Mouse (Mus musculus): ENCODE data around the gene Qpctl. TPM values are rescaled to one million over a fixed set of nuclear protein-coding genes. Genes with fewer than 3 reads are reported as not detected.

Gene Qpctl
- polyA plus RNA-seq, 1 experiment from 2014 or later = 9.5 TPM

GRCm38 (mm10) chr7:19129396-19129795, 19.7 kb downstream of the Qpctl start:
- no peak for DNase-seq (ENCODE audit: low spot score)
- Histone ChIP-seq H3K27ac (ENCODE audit: low read depth, low read length) (no peak overlapping the region), H3K4me3 (ENCODE audit: low read depth, low read length) (no peak overlapping the region), H3K4me1 (replicated peaks; ENCODE audit: control insufficient read depth, insufficient read depth, low read length) (peaks cover 10% of the 10 kb centered on the region; the same call in 1 of the 2 replicates), H3K9me3 (ENCODE audit: control insufficient read depth, low read length) (no peaks in the 10 kb centered on the region), H3K4me2 (no peak overlapping the region), H3K36me3 (ENCODE audit: control insufficient read depth, insufficient read depth, low read length) (0 out of 2 replicates have a peak, but pooled peaks cover 3% of the 10 kb centered on the region), H3K9ac (ENCODE audit: low read depth, low read length) (no peak overlapping the region), H3K27me3 (replicated peaks; ENCODE audit: control insufficient read depth, insufficient read depth, low read length) (no peaks in the 10 kb centered on the region)
- WGBS = 93% methylated on average over 5 of the region's 5 CpGs
- ATAC-seq (replicated peaks; ENCODE audit: low FRiP score) = no peak

- Histone ChIP-seq H3K4me3 (ENCODE audit: low read depth, low read length) (no peak overlapping the region), H3K27ac (ENCODE audit: low read depth, low read length) (no peak overlapping the region), H3K4me2 (no peak overlapping the region), H3K4me1 (replicated peaks; ENCODE audit: control insufficient read depth, insufficient read depth, low read length) (peaks cover 10% of the 10 kb centered on the region; the same call in 1 of the 2 replicates), H3K27me3 (replicated peaks; ENCODE audit: control insufficient read depth, insufficient read depth, low read length) (no peaks in the 10 kb centered on the region), H3K9ac (ENCODE audit: low read depth, low read length) (no peak overlapping the region), H3K36me3 (ENCODE audit: control insufficient read depth, insufficient read depth, low read length) (0 out of 2 replicates have a peak, but pooled peaks cover 3% of the 10 kb centered on the region), H3K9me3 (ENCODE audit: control insufficient read depth, low read length) (no peaks in the 10 kb centered on the region)
- DNase-seq (ENCODE audit: low spot score) = no peak
- 92% methylated on average over 5 of the region's 5 CpGs for WGBS
- no peak for ATAC-seq (replicated peaks; ENCODE audit: low FRiP score)
These were observed 21.3 kb downstream of the Qpctl start for GRCm38 (mm10) chr7:19127744-19128143.

- Histone ChIP-seq H3K4me1 (replicated peaks; ENCODE audit: control insufficient read depth, insufficient read depth, low read length) (no peaks in the 10 kb centered on the region), H3K4me3 (ENCODE audit: low read depth, low read length) (no peak overlapping the region), H3K9me3 (ENCODE audit: control insufficient read depth, low read length) (no peaks in the 10 kb centered on the region), H3K4me2 (no peak overlapping the region), H3K36me3 (ENCODE audit: control insufficient read depth, insufficient read depth, low read length) (0 out of 2 replicates have a peak, but pooled peaks cover 3% of the 10 kb centered on the region), H3K9ac (ENCODE audit: low read depth, low read length) (no peak overlapping the region), H3K27ac (ENCODE audit: low read depth, low read length) (no peak overlapping the region), H3K27me3 (replicated peaks; ENCODE audit: control insufficient read depth, insufficient read depth, low read length) (no peaks in the 10 kb centered on the region)
- ATAC-seq (replicated peaks; ENCODE audit: low FRiP score) (no peak), DNase-seq (ENCODE audit: low spot score) (no peak)
- 93% methylated on average over 6 of the region's 6 CpGs for WGBS
These were observed 24.4 kb downstream of the Qpctl start for GRCm38 (mm10) chr7:19124713-19125112.

GRCm38 (mm10) chr7:19121686-19122085, 27.4 kb downstream of the Qpctl start:
- 0 out of 2 replicates have a peak, but pooled peaks cover 4% of the 10 kb centered on the region for H3K4me1 ChIP-seq (replicated peaks; ENCODE audit: control insufficient read depth, insufficient read depth, low read length)
- no peak overlapping the region for H3K9ac ChIP-seq (ENCODE audit: low read depth, low read length)
- no peak overlapping the region; the same call in 1 of the 2 replicates for H3K4me2 ChIP-seq
- 0 out of 2 replicates have a peak, but pooled peaks cover 3% of the 10 kb centered on the region for H3K36me3 ChIP-seq (ENCODE audit: control insufficient read depth, insufficient read depth, low read length)
- H3K9me3 ChIP-seq (ENCODE audit: control insufficient read depth, low read length) = peaks cover 3% of the 10 kb centered on the region; the same call in 1 of the 2 replicates
- no peak overlapping the region for H3K27ac ChIP-seq (ENCODE audit: low read depth, low read length)
- 86% methylated on average over 4 of the region's 4 CpGs for WGBS
- H3K4me3 ChIP-seq (ENCODE audit: low read depth, low read length) = no peak overlapping the region
- H3K27me3 ChIP-seq (replicated peaks; ENCODE audit: control insufficient read depth, insufficient read depth, low read length) = peaks cover 4% of the 10 kb centered on the region; the same call in 1 of the 2 replicates
- ATAC-seq (replicated peaks; ENCODE audit: low FRiP score) (no peak), DNase-seq (ENCODE audit: low spot score) (no peak)

GRCm38 (mm10) chr7:19119631-19120429, 29.3 kb downstream of the Qpctl start, which contains the start of gene Fbxo46:
Fbxo46 (plus strand) TSS chr7:19119859.
- Histone ChIP-seq H3K9ac (ENCODE audit: low read depth, low read length) (peak within 1 kb of the TSS; percentile 85), H3K9me3 (ENCODE audit: control insufficient read depth, low read length) (peaks cover 3% of the 10 kb centered on the region; the same call in 1 of the 2 replicates), H3K27me3 (replicated peaks; ENCODE audit: control insufficient read depth, insufficient read depth, low read length) (peaks cover 4% of the 10 kb centered on the region; the same call in 1 of the 2 replicates), H3K4me3 (ENCODE audit: low read depth, low read length) (peak within 1 kb of the TSS; percentile 82), H3K4me2 (peak within 1 kb of the TSS; percentile 92), H3K27ac (ENCODE audit: low read depth, low read length) (no peak within 1 kb of the TSS), H3K4me1 (replicated peaks; ENCODE audit: control insufficient read depth, insufficient read depth, low read length) (0 out of 2 replicates have a peak, but pooled peaks cover 4% of the 10 kb centered on the region), H3K36me3 (ENCODE audit: control insufficient read depth, insufficient read depth, low read length) (no peaks in the 10 kb centered on the region)
- WGBS = 2% methylated on average over 34 of the region's 34 CpGs
- peak; percentile 95 for ATAC-seq (replicated peaks; ENCODE audit: low FRiP score)
- peak; percentile 88 for DNase-seq (ENCODE audit: low spot score)

GRCm38 (mm10) chr7:19119083-19119482, 30.0 kb downstream of the Qpctl start:
- peaks cover 4% of the 10 kb centered on the region; the same call in 1 of the 2 replicates for H3K27me3 ChIP-seq (replicated peaks; ENCODE audit: control insufficient read depth, insufficient read depth, low read length)
- H3K9ac ChIP-seq (ENCODE audit: low read depth, low read length) = 0 out of 2 replicates have a peak overlapping the region, but pooled peaks have one; percentile 16
- no peak overlapping the region for H3K27ac ChIP-seq (ENCODE audit: low read depth, low read length)
- peaks cover 3% of the 10 kb centered on the region; the same call in 1 of the 2 replicates for H3K9me3 ChIP-seq (ENCODE audit: control insufficient read depth, low read length)
- ATAC-seq (replicated peaks; ENCODE audit: low FRiP score) (peak; percentile 30), DNase-seq (ENCODE audit: low spot score) (no peak)
- 86% methylated on average over 8 of the region's 8 CpGs for WGBS
- 0 out of 2 replicates have a peak, but pooled peaks cover 4% of the 10 kb centered on the region for H3K4me1 ChIP-seq (replicated peaks; ENCODE audit: control insufficient read depth, insufficient read depth, low read length)
- H3K4me3 ChIP-seq (ENCODE audit: low read depth, low read length) = no peak overlapping the region
- H3K4me2 ChIP-seq = 0 out of 2 replicates have a peak overlapping the region, but pooled peaks have one; percentile 12
- H3K36me3 ChIP-seq (ENCODE audit: control insufficient read depth, insufficient read depth, low read length) = no peaks in the 10 kb centered on the region

DNA sequence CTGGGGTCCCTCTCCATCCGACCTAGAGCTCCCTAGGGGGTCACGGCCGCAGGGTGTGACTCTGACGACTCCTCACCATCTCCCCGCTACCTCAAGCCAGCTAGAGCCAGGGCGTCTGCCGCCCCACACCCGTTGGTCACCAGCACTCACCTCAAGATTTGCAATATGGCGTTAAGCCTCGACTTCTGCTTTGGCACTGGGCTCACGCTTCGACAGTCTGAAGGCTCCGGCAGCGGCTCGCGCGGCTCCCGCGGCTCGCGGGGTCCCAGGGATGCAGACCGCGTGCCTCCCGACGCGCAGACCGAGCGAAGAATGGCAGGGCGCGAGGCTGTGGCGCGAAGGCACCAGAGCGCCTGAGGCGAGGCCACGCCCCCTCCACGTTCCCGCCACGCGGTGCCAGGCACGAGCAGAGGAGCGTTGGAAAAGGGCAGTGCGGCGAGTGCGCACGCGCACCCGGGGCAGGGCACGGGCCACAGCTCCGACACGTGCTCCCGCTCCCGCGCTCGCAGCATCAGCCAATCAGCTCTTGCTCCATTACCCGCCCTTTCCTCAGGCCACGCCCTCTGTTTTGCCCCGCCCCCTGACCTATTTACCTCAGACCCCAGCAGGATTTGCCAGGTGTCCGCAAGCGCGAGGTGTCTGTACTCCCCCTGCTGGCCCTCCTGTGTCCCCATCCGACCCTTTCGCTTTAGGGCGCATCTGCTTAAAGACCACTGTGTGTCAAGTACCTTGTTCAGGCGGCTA, 30.9 kb downstream of the Qpctl start, which contains the start of gene Gm4969:
TSS of gene Gm4969 (minus strand) at position 341 of the 744 bp plus-strand sequence.
- Histone ChIP-seq H3K4me1 (replicated peaks; ENCODE audit: control insufficient read depth, insufficient read depth, low read length) (0 out of 2 replicates have a peak, but pooled peaks cover 4% of the 10 kb centered on the region), H3K4me3 (ENCODE audit: low read depth, low read length) (peak within 1 kb of the TSS; percentile 21; the same call in 1 of the 2 replicates), H3K9me3 (ENCODE audit: control insufficient read depth, low read length) (peaks cover 3% of the 10 kb centered on the region; the same call in 1 of the 2 replicates), H3K36me3 (ENCODE audit: control insufficient read depth, insufficient read depth, low read length) (no peaks in the 10 kb centered on the region), H3K27me3 (replicated peaks; ENCODE audit: control insufficient read depth, insufficient read depth, low read length) (peaks cover 4% of the 10 kb centered on the region; the same call in 1 of the 2 replicates), H3K9ac (ENCODE audit: low read depth, low read length) (0 out of 2 replicates have a peak within 1 kb of the TSS, but pooled peaks have one; percentile 43), H3K27ac (ENCODE audit: low read depth, low read length) (no peak within 1 kb of the TSS), H3K4me2 (peak within 1 kb of the TSS; percentile 50)
- no peak; the same call in 1 of the 2 replicates for ATAC-seq (replicated peaks; ENCODE audit: low FRiP score)
- DNase-seq (ENCODE audit: low spot score) = peak; percentile 73
- WGBS = 19% methylated on average over 64 of the region's 64 CpGs

- WGBS = 62% methylated on average over 1 of the region's 1 CpGs
- Histone ChIP-seq H3K9ac (ENCODE audit: low read depth, low read length) (no peak overlapping the region), H3K9me3 (ENCODE audit: control insufficient read depth, low read length) (no peaks in the 10 kb centered on the region), H3K27me3 (replicated peaks; ENCODE audit: control insufficient read depth, insufficient read depth, low read length) (no peaks in the 10 kb centered on the region; the same call in 1 of the 2 replicates), H3K4me3 (ENCODE audit: low read depth, low read length) (no peak overlapping the region), H3K4me1 (replicated peaks; ENCODE audit: control insufficient read depth, insufficient read depth, low read length) (no peaks in the 10 kb centered on the region), H3K27ac (ENCODE audit: low read depth, low read length) (no peak overlapping the region), H3K4me2 (no peak overlapping the region), H3K36me3 (ENCODE audit: control insufficient read depth, insufficient read depth, low read length) (no peaks in the 10 kb centered on the region)
- DNase-seq (ENCODE audit: low spot score) (no peak), ATAC-seq (replicated peaks; ENCODE audit: low FRiP score) (no peak)
These were observed 39.5 kb downstream of the Qpctl start for GRCm38 (mm10) chr7:19109565-19109964.
